Mouse (Mus musculus) forebrain, postnatal 0 days (tissue): ENCODE results near the gene Ninj1. TPM values are rescaled to one million over a fixed set of nuclear protein-coding genes. Genes with fewer than 3 reads are reported as not detected.

Experiments
- ATAC-seq: fragments of 200-750 bp; cut with Nextera tagmentation; 2 replicates; pipeline ENCODE4 v1.8.0; 2017; ENCODE audit warnings: mild to moderate bottlenecking, moderate library complexity
- DNase-seq: peaks from one replicate; pipeline ENCODE4 v3.0.0-alpha.2; 2015
- H3K27ac ChIP-seq: fragments of 300-500 bp; sonication (generic); 2 replicates; pipeline ENCODE4 v1.5.1; 2014; ENCODE audit warnings: low read depth, mild to moderate bottlenecking, antibody characterized with exemption, low read length, moderate library complexity, mixed read lengths
- H3K27me3 ChIP-seq: fragments of 300-500 bp; sonication (generic); 2 replicates; pipeline ENCODE4 v1.6.1; 2014; ENCODE audit warnings: mild to moderate bottlenecking, low read length, mixed read lengths; ENCODE audit not compliant: insufficient read depth
- H3K36me3 ChIP-seq: fragments of 300-500 bp; sonication (generic); 2 replicates; pipeline ENCODE4 v1.6.1; 2014; ENCODE audit warnings: mild to moderate bottlenecking, moderate library complexity; ENCODE audit not compliant: insufficient read depth
- H3K4me1 ChIP-seq: fragments of 300-500 bp; sonication (generic); 2 replicates; pipeline ENCODE4 v1.6.1; 2014; ENCODE audit warnings: antibody characterized with exemption; ENCODE audit not compliant: insufficient read depth
- H3K4me2 ChIP-seq: fragments of 300-500 bp; sonication (generic); 2 replicates; pipeline ENCODE4 v1.6.1; 2014; ENCODE audit warnings: low read depth, mild to moderate bottlenecking, moderate library complexity
- H3K4me3 ChIP-seq: fragments of 300-500 bp; sonication (generic); 2 replicates; pipeline ENCODE4 v1.5.1; 2014; ENCODE audit warnings: low read depth, low read length, mixed read lengths
- H3K9ac ChIP-seq: fragments of 300-500 bp; sonication (generic); 2 replicates; pipeline ENCODE4 v1.6.1; 2014; ENCODE audit warnings: mild to moderate bottlenecking
- H3K9me3 ChIP-seq: fragments of 300-500 bp; sonication (generic); 2 replicates; pipeline ENCODE4 v1.6.1; 2016; ENCODE audit warnings: low read length
- CTCF ChIP-seq: sonication (generic); IDR thresholded peaks from 2 replicates; pipeline ENCODE4 v1.5.1; 2016; ENCODE audit warnings: antibody characterized with exemption, control low read depth, low read depth
- WGBS: fragments of 180-500 bp; shearing (Covaris S2); extraction: QIAGEN DNeasy Blood & Tissue Kit; methylation state at CpG from one replicate; pipeline ENCODE4 v1.1.7; 2014; 5-methylcytosine and 5-hydroxymethylcytosine counted together
- polyA plus RNA-seq: library from polyadenylated mRNA; unstranded; fragments of >200 nt; fragmentation: Nextera tagmentation; extraction: Ambion mirVana; gene quantifications from 2 replicates; pipeline ENCODE4 v1.2.1, GENCODE M21; 2015
- total RNA-seq: library from RNA; depleted of rRNA; stranded (reverse); fragments of >200 nt; gene quantifications from 2 replicates; pipeline ENCODE4 v1.2.3, GENCODE M21; 2014

Ninj1 gene
- total and polyA plus RNA-seq, 2 experiments from 2014 or later: 16.5 to 37.0 TPM

GRCm38 (mm10) chr13:49189970-49190870 is 2.9 kb downstream of the Ninj1 start:
- Histone ChIP-seq H3K27ac (no peak overlapping the region), H3K36me3 (no peaks in the 10 kb centered on the region), H3K9me3 (no peaks in the 10 kb centered on the region), H3K4me1 (peaks cover 6% of the 10 kb centered on the region), H3K27me3 (no peaks in the 10 kb centered on the region), H3K4me3 (no peak overlapping the region), H3K4me2 (no peak overlapping the region), H3K9ac (no peak overlapping the region)
- TF ChIP-seq CTCF: no peak
- ATAC-seq (no peak), DNase-seq (no peak)
- 80% methylated on average over 12 of the region's 12 CpGs for WGBS

- Histone ChIP-seq H3K4me3 (no peak overlapping the region), H3K9me3 (no peaks in the 10 kb centered on the region), H3K4me2 (no peak overlapping the region), H3K9ac (no peak overlapping the region), H3K27ac (no peak overlapping the region), H3K4me1 (peaks cover 6% of the 10 kb centered on the region), H3K27me3 (no peaks in the 10 kb centered on the region), H3K36me3 (0 out of 2 replicates have a peak, but pooled peaks cover 5% of the 10 kb centered on the region)
- ATAC-seq (no peak), DNase-seq (no peak)
- no peak for TF ChIP-seq CTCF
- 81% methylated on average over 7 of the region's 7 CpGs for WGBS
These were observed 3.8 kb downstream of the Ninj1 start for GRCm38 (mm10) chr13:49190876-49191672.

GRCm38 (mm10) chr13:49191673-49192035 is 4.4 kb downstream of the Ninj1 start:
- no peak for TF ChIP-seq CTCF

GRCm38 (mm10) chr13:49192156-49192855 is 5.0 kb downstream of the Ninj1 start:
- TF ChIP-seq CTCF: no peak

More at GRCm38 (mm10) chr13:49191673-49192035, 4.4 kb downstream of the Ninj1 start:
- H3K9ac ChIP-seq: no peak overlapping the region
- H3K27ac ChIP-seq: no peak overlapping the region
- 70% methylated on average over 5 of the region's 5 CpGs for WGBS
- no peak overlapping the region for H3K4me2 ChIP-seq
- ATAC-seq (no peak), DNase-seq (no peak)
- H3K4me3 ChIP-seq: no peak overlapping the region
- H3K27me3 ChIP-seq: no peaks in the 10 kb centered on the region
- no peaks in the 10 kb centered on the region for H3K9me3 ChIP-seq
- peaks cover 5% of the 10 kb centered on the region for H3K4me1 ChIP-seq
- 0 out of 2 replicates have a peak, but pooled peaks cover 6% of the 10 kb centered on the region for H3K36me3 ChIP-seq

GRCm38 (mm10) chr13:49193650-49194049 is 6.4 kb downstream of the Ninj1 start:
- WGBS: 95% methylated on average over 17 of the region's 17 CpGs
- no peak overlapping the region for H3K4me2 ChIP-seq
- no peak overlapping the region for H3K27ac ChIP-seq
- ATAC-seq (no peak), DNase-seq (no peak)
- H3K27me3 ChIP-seq: no peaks in the 10 kb centered on the region
- H3K9ac ChIP-seq: no peak overlapping the region
- 0 out of 2 replicates have a peak, but pooled peaks cover 6% of the 10 kb centered on the region for H3K36me3 ChIP-seq
- no peaks in the 10 kb centered on the region for H3K9me3 ChIP-seq
- TF ChIP-seq CTCF: no peak
- no peak overlapping the region for H3K4me3 ChIP-seq
- no peaks in the 10 kb centered on the region for H3K4me1 ChIP-seq

More at GRCm38 (mm10) chr13:49192156-49192855, 5.0 kb downstream of the Ninj1 start:
- Histone ChIP-seq H3K27ac (no peak overlapping the region), H3K27me3 (no peaks in the 10 kb centered on the region), H3K4me3 (no peak overlapping the region), H3K9me3 (no peaks in the 10 kb centered on the region), H3K4me1 (no peaks in the 10 kb centered on the region; the same call in 1 of the 2 replicates), H3K9ac (no peak overlapping the region), H3K36me3 (0 out of 2 replicates have a peak, but pooled peaks cover 6% of the 10 kb centered on the region), H3K4me2 (no peak overlapping the region)
- no peak for ATAC-seq
- 51% methylated on average over 16 of the region's 16 CpGs for WGBS
- no peak for DNase-seq

GRCm38 (mm10) chr13:49194811-49195210 is 7.5 kb downstream of the Ninj1 start:
- Histone ChIP-seq H3K4me1 (no peaks in the 10 kb centered on the region), H3K9ac (no peak overlapping the region), H3K36me3 (0 out of 2 replicates have a peak, but pooled peaks cover 6% of the 10 kb centered on the region), H3K27me3 (no peaks in the 10 kb centered on the region), H3K4me3 (no peak overlapping the region), H3K4me2 (no peak overlapping the region), H3K9me3 (no peaks in the 10 kb centered on the region), H3K27ac (no peak overlapping the region)
- no peak for ATAC-seq
- 97% methylated on average over 13 of the region's 13 CpGs for WGBS
- no peak for DNase-seq
- no peak for TF ChIP-seq CTCF
